In genomic region chr19:14596358-14596940, GRCm38 (mm10) we compare ENCODE assay signal across 8 mouse cellular contexts. TPM values are rescaled to one million over a fixed set of nuclear protein-coding genes. Genes with fewer than 3 reads are reported as not detected.
DNase-seq lines count a peak whose midpoint lies in the region; ATAC-seq lines count a peak whose summit lies in the region.

No protein-coding gene starts in this region.

- peak overlapping the region; percentile 96 for H3K9ac ChIP-seq in embryonic facial prominence, embryonic 14.5 days (ENCODE audit: low read depth, low read length)
- H3K9ac ChIP-seq in limb, embryonic 11.5 days (ENCODE audit: low read length): peak overlapping the region; percentile 82

- H3K4me2 ChIP-seq in embryonic facial prominence, embryonic 14.5 days (ENCODE audit: low read depth, low read length): peak overlapping the region; percentile 64
- peak overlapping the region; percentile 61 for H3K4me2 ChIP-seq in limb, embryonic 11.5 days (ENCODE audit: low read depth, severe bottlenecking)

- H3K36me3 ChIP-seq in embryonic facial prominence, embryonic 14.5 days (ENCODE audit: control insufficient read depth, insufficient read depth, low read length): 0 out of 2 replicates have a peak, but pooled peaks cover 5% of the 10 kb centered on the region
- no peaks in the 10 kb centered on the region for H3K36me3 ChIP-seq in limb, embryonic 11.5 days (ENCODE audit: control insufficient read depth, insufficient read depth, low read length)
- peaks cover 6% of the 10 kb centered on the region for H3K36me3 ChIP-seq in splenic B cell, adult 2 months (ENCODE audit: control insufficient read depth, insufficient read depth, low read length, poor library complexity, severe bottlenecking)

- peaks cover 33% of the 10 kb centered on the region for H3K4me1 ChIP-seq in embryonic facial prominence, embryonic 14.5 days (ENCODE audit: control insufficient read depth, insufficient read depth, low read length)
- H3K4me1 ChIP-seq in limb, embryonic 11.5 days (ENCODE audit: control insufficient read depth, insufficient read depth, low read length): peaks cover 20% of the 10 kb centered on the region

- H3K9me3 ChIP-seq in embryonic facial prominence, embryonic 14.5 days (ENCODE audit: control insufficient read depth, low read length): no peaks in the 10 kb centered on the region
- H3K9me3 ChIP-seq in limb, embryonic 11.5 days (ENCODE audit: control insufficient read depth, low read length): no peaks in the 10 kb centered on the region

- H3K27me3 ChIP-seq in embryonic facial prominence, embryonic 14.5 days (replicated peaks; ENCODE audit: control insufficient read depth, insufficient read depth, low read length): no peaks in the 10 kb centered on the region
- no peaks in the 10 kb centered on the region for H3K27me3 ChIP-seq in limb, embryonic 11.5 days (ENCODE audit: control insufficient read depth, insufficient read depth, low read length)
- H3K27me3 ChIP-seq in splenic B cell, adult 2 months (ENCODE audit: control insufficient read depth, insufficient read depth, low read length, poor library complexity, severe bottlenecking): no peaks in the 10 kb centered on the region

- peak overlapping the region; percentile 97 for H3K27ac ChIP-seq in embryonic facial prominence, embryonic 14.5 days (replicated peaks; ENCODE audit: low read depth, low read length)
- H3K27ac ChIP-seq in limb, embryonic 11.5 days (replicated peaks; ENCODE audit: low read depth, low read length): peak overlapping the region; percentile 93

- H3K4me3 ChIP-seq in embryonic facial prominence, embryonic 14.5 days (ENCODE audit: low read depth, low read length): peak overlapping the region; percentile 92
- H3K4me3 ChIP-seq in limb, embryonic 11.5 days (ENCODE audit: low read depth, low read length): peak overlapping the region; percentile 58

- WGBS in embryonic facial prominence, embryonic 14.5 days: under 1% methylated on average over 10 of the region's 12 CpGs
- 0% methylated on average over 12 of the region's 12 CpGs for WGBS in limb, embryonic 11.5 days

- no peak for ATAC-seq in embryonic facial prominence, embryonic 14.5 days (ENCODE audit: low read depth)
- no peak for ATAC-seq in limb, embryonic 11.5 days (ENCODE audit: insufficient number of reproducible peaks, low FRiP score, low TSS enrichment, low read depth)
- ATAC-seq in megakaryocyte progenitor cell, adult 5-6 weeks (replicated peaks; ENCODE audit: poor library complexity): no peak

- peak; percentile 58 for DNase-seq in cerebellum, adult 9-10 months
- no peak for DNase-seq in cerebellum, adult 18-20 months
- peak; percentile 58 for DNase-seq in A20 (ENCODE audit: low read depth, low spot score)
- no peak for DNase-seq in embryonic facial prominence, embryonic 14.5 days (ENCODE audit: low spot score)
- no peak for DNase-seq in limb, embryonic 11.5 days (ENCODE audit: low spot score)
- peak; percentile 45 for DNase-seq in splenic B cell, adult 2 months (ENCODE audit: low read depth, low spot score)
- no peak for DNase-seq in thymus, postnatal 14 days

RNA-seq across cellular contexts. Expression of gene Tle4, which starts 1.4 kb away (rescaled TPM):
- polyA plus RNA-seq in embryonic facial prominence, embryonic 14.5 days (2014; fragmentation: Nextera tagmentation; extraction: Ambion mirVana): 14.3 and 15.8 TPM in 2 replicates
- 29.0 and 33.5 TPM in 2 replicates for polyA plus RNA-seq in limb, embryonic 11.5 days (2014; fragmentation: Nextera tagmentation; extraction: Ambion mirVana)
- 27.1 and 27.9 TPM in 2 replicates for total RNA-seq in megakaryocyte progenitor cell, adult 5-6 weeks (2015)
- total RNA-seq in megakaryocyte progenitor cell, adult 5-6 weeks (2017): 15.4 and 18.2 TPM in 2 replicates

Comparison
In these comparisons a context has a peak if more than half of its experiments do, and no peak if none do; other contexts are left out.
1. DNase-seq: peak in cerebellum, adult 9-10 months (single experiment), A20 (single experiment) and splenic B cell, adult 2 months (single experiment); none in cerebellum, adult 18-20 months (0 of 2), embryonic facial prominence, embryonic 14.5 days (single experiment), limb, embryonic 11.5 days (single experiment) and thymus, postnatal 14 days (single experiment).